Mouse (Mus musculus) C2C12 (cell line): ENCODE data around the gene Fhit. TPM values are rescaled to one million over a fixed set of nuclear protein-coding genes. Genes with fewer than 3 reads are reported as not detected.

ENCODE experiments used
- H3K27me3 ChIP-seq: one replicate; pipeline ENCODE4 v1.6.1; 2011; ENCODE audit not compliant: control insufficient read depth, insufficient read depth, insufficient read length
- H3K36me3 ChIP-seq: one replicate; pipeline ENCODE4 v1.6.1; 2011; ENCODE audit not compliant: control insufficient read depth, insufficient read depth
- H3K4me3 ChIP-seq: one replicate; pipeline ENCODE4 v1.5.1; 2011; ENCODE audit warnings: mild to moderate bottlenecking, control low read depth; ENCODE audit not compliant: poor library complexity, insufficient read depth, severe bottlenecking
- H3K79me2 ChIP-seq: one replicate; pipeline ENCODE4 v1.6.1; 2011; ENCODE audit not compliant: control insufficient read depth, insufficient read depth
- H3K79me3 ChIP-seq: one replicate; pipeline ENCODE4 v1.6.1; 2011; ENCODE audit warnings: low read depth, control low read depth
- H3ac ChIP-seq: one replicate; pipeline ENCODE3; 2011; ENCODE audit warnings: low read depth; ENCODE audit not compliant: control insufficient read depth, insufficient read length
- CEBPB ChIP-seq: IDR thresholded peaks from one replicate; pipeline ENCODE4 v1.6.1; 2011; ENCODE audit warnings: low read depth, mild to moderate bottlenecking, control low read depth, moderate library complexity
- CTCF ChIP-seq: IDR thresholded peaks from one replicate; pipeline ENCODE4 v1.5.1; 2011; ENCODE audit not compliant: control insufficient read depth, insufficient read depth, insufficient read length
- FOSL1 ChIP-seq: IDR thresholded peaks from one replicate; pipeline ENCODE4 v1.8.0; 2011; ENCODE audit warnings: mild to moderate bottlenecking, low read length; ENCODE audit not compliant: poor library complexity, insufficient read depth, severe bottlenecking
- MAX ChIP-seq: IDR thresholded peaks from one replicate; pipeline ENCODE4 v1.6.1; 2011; ENCODE audit warnings: mild to moderate bottlenecking, control low read depth
- MYOD1 ChIP-seq: IDR thresholded peaks from one replicate; pipeline ENCODE4 v1.6.1; 2011; ENCODE audit warnings: low read depth; ENCODE audit not compliant: control insufficient read depth, insufficient read length
- MYOG ChIP-seq: IDR thresholded peaks from one replicate; pipeline ENCODE4 v1.6.1; 2011; ENCODE audit not compliant: control insufficient read depth, insufficient read length; ENCODE audit errors: extremely low read depth
- USF1 ChIP-seq: IDR thresholded peaks from one replicate; pipeline ENCODE4 v1.6.1; 2011; ENCODE audit warnings: low read depth, mild to moderate bottlenecking, control low read depth, moderate library complexity
- polyA plus RNA-seq: library from polyadenylated mRNA; unstranded; fragments of >200 nt; fragmentation: generic; extraction: Trizol; gene quantifications from one replicate; pipeline ENCODE4 v1.2.1, GENCODE M21; 2012; ENCODE audit warnings: missing spikeins

Fhit gene
- polyA plus RNA-seq, 1 experiment: not detected

- no peaks in the 10 kb centered on the region for H3K27me3 ChIP-seq
- no peak overlapping the region for H3K4me3 ChIP-seq
- H3K79me2 ChIP-seq: no peaks in the 10 kb centered on the region
- H3K36me3 ChIP-seq: no peaks in the 10 kb centered on the region
- TF ChIP-seq CTCF (no peak), MYOG (no peak), CEBPB (no peak), MYOD1 (no peak), MAX (no peak), FOSL1 (no peak), USF1 (no peak)
- H3K79me3 ChIP-seq: no peaks in the 10 kb centered on the region
- no peak overlapping the region for H3ac ChIP-seq
These were observed 1028.0 kb downstream of the Fhit start for GRCm38 (mm10) chr14:10133873-10134272.

DNA sequence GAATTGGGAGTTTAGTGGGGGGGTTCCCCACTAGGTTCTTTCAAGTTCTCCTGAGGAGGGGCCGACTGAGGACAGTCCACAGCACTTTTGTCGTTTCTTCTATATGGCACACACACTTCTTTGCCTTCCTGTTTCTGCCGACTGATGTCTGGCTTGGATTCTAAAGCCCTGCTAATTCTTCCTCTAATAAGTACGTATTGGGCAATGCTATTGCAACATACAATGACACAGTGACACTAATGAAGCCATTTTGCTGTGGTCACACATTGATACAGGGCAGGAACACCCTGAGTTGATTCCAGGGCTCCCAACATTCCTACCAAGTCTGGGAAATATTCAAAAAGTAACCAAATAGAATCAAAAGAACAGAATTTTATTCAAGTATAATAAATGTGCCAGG, 1032.2 kb downstream of the Fhit start:
- Histone ChIP-seq H3ac (no peak overlapping the region), H3K4me3 (no peak overlapping the region), H3K36me3 (no peaks in the 10 kb centered on the region), H3K27me3 (no peaks in the 10 kb centered on the region), H3K79me2 (no peaks in the 10 kb centered on the region), H3K79me3 (no peaks in the 10 kb centered on the region)
- TF ChIP-seq FOSL1: no peak
- TF ChIP-seq CTCF: no peak
- no peak for TF ChIP-seq MYOG
- TF ChIP-seq CEBPB: no peak
- no peak for TF ChIP-seq MYOD1
- TF ChIP-seq MAX: no peak
- no peak for TF ChIP-seq USF1

DNA sequence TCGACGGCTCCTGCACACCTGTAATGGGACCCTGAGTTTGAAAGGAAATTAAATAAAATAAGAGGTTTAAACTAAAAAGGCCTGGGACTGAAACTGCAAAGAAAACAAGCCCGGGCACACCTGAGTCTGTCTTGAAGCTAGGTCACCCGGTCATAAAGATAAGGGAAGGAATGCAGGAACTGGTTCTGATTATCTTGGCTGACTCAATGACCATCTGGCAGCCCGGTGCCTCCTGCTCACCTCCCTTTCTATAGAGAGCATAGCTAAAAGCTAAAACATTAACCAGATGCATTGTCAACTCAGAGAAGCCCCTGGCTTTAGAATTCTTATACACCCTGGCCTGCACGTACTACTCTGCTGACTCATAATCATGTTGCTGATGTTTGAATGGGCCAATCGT, 1032.7 kb downstream of the Fhit start:
- no peak for TF ChIP-seq MYOD1
- no peak for TF ChIP-seq MAX
- TF ChIP-seq MYOG: no peak
- no peak for TF ChIP-seq CEBPB
- TF ChIP-seq FOSL1: no peak
- TF ChIP-seq CTCF: no peak
- TF ChIP-seq USF1: no peak
- H3K36me3 ChIP-seq: no peaks in the 10 kb centered on the region
- H3K79me2 ChIP-seq: no peaks in the 10 kb centered on the region

GRCm38 (mm10) chr14:10126536-10126935, 1035.3 kb downstream of the Fhit start:
- H3K79me3 ChIP-seq: no peaks in the 10 kb centered on the region
- no peak overlapping the region for H3K4me3 ChIP-seq
- H3K79me2 ChIP-seq: no peaks in the 10 kb centered on the region
- TF ChIP-seq CEBPB (no peak), MYOD1 (no peak), CTCF (no peak), MAX (no peak), USF1 (no peak)
- H3K27me3 ChIP-seq: no peaks in the 10 kb centered on the region
- no peak overlapping the region for H3ac ChIP-seq
- no peaks in the 10 kb centered on the region for H3K36me3 ChIP-seq

More for the DNA sequence above, 1032.7 kb downstream of the Fhit start:
- H3K4me3 ChIP-seq: no peak overlapping the region
- H3K27me3 ChIP-seq: no peaks in the 10 kb centered on the region
- H3K79me3 ChIP-seq: no peaks in the 10 kb centered on the region
- H3ac ChIP-seq: no peak overlapping the region

GRCm38 (mm10) chr14:10122176-10122575, 1039.7 kb downstream of the Fhit start:
- no peaks in the 10 kb centered on the region for H3K27me3 ChIP-seq
- H3K79me3 ChIP-seq: no peaks in the 10 kb centered on the region
- no peak overlapping the region for H3ac ChIP-seq
- TF ChIP-seq FOSL1: no peak
- TF ChIP-seq MAX: no peak
- TF ChIP-seq CEBPB: no peak
- no peak for TF ChIP-seq MYOG
- TF ChIP-seq USF1: no peak
- TF ChIP-seq MYOD1: no peak
- TF ChIP-seq CTCF: no peak
- no peaks in the 10 kb centered on the region for H3K79me2 ChIP-seq
- no peak overlapping the region for H3K4me3 ChIP-seq
- no peaks in the 10 kb centered on the region for H3K36me3 ChIP-seq

- no peaks in the 10 kb centered on the region for H3K27me3 ChIP-seq
- no peaks in the 10 kb centered on the region for H3K36me3 ChIP-seq
- H3K79me2 ChIP-seq: no peaks in the 10 kb centered on the region
- TF ChIP-seq CEBPB (no peak), USF1 (no peak), FOSL1 (no peak), MAX (no peak), MYOG (no peak), CTCF (no peak), MYOD1 (no peak)
- H3ac ChIP-seq: no peak overlapping the region
- no peak overlapping the region for H3K4me3 ChIP-seq
- H3K79me3 ChIP-seq: no peaks in the 10 kb centered on the region
These were observed 1065.6 kb downstream of the Fhit start for GRCm38 (mm10) chr14:10096236-10096635.
